Mouse (Mus musculus) hindbrain, embryonic 10.5 days (tissue): ENCODE results near the gene Clic3. TPM values are rescaled to one million over a fixed set of nuclear protein-coding genes. Genes with fewer than 3 reads are reported as not detected.

Experiments
- DNase-seq: peaks from one replicate; pipeline ENCODE4 v3.0.0-alpha.2; 2017; ENCODE audit warnings: low spot score
- H3K27ac ChIP-seq: fragments of 300-500 bp; sonication (generic); 2 replicates; pipeline ENCODE4 v1.5.1; 2016; ENCODE audit warnings: mild to moderate bottlenecking, moderate library complexity
- H3K27me3 ChIP-seq: fragments of 300-500 bp; sonication (generic); 2 replicates; pipeline ENCODE4 v1.6.1; 2016; ENCODE audit warnings: mild to moderate bottlenecking; ENCODE audit not compliant: poor library complexity, insufficient read depth, severe bottlenecking
- H3K36me3 ChIP-seq: fragments of 300-500 bp; sonication (generic); 2 replicates; pipeline ENCODE4 v1.6.1; 2016; ENCODE audit warnings: mild to moderate bottlenecking, moderate library complexity
- H3K4me1 ChIP-seq: fragments of 300-500 bp; sonication (generic); replicated peaks from 2 replicates; pipeline ENCODE4 v1.6.1; 2016; ENCODE audit warnings: mild to moderate bottlenecking
- H3K4me3 ChIP-seq: fragments of 300-500 bp; sonication (generic); 2 replicates; pipeline ENCODE4 v1.5.1; 2016; ENCODE audit warnings: mild to moderate bottlenecking, moderate library complexity
- H3K9me3 ChIP-seq: fragments of 300-500 bp; sonication (generic); 2 replicates; pipeline ENCODE4 v1.6.1; 2016; ENCODE audit warnings: mild to moderate bottlenecking, moderate library complexity
- WGBS: fragments of 180-500 bp; shearing (Covaris S2); methylation state at CpG from one replicate; pipeline ENCODE4 v1.1.7; 2016; 5-methylcytosine and 5-hydroxymethylcytosine counted together
- polyA plus RNA-seq: library from polyadenylated mRNA; unstranded; fragments of >200 nt; fragmentation: Nextera tagmentation; extraction: Ambion mirVana; gene quantifications from 2 replicates; pipeline ENCODE4 v1.2.1, GENCODE M21; 2016

Gene Clic3
- polyA plus RNA-seq, 1 experiment from 2014 or later = 0.90 TPM

- WGBS = 57% methylated on average over 6 of the region's 6 CpGs
- Histone ChIP-seq H3K4me3 (no peak overlapping the region), H3K9me3 (no peaks in the 10 kb centered on the region), H3K36me3 (peaks cover 8% of the 10 kb centered on the region; the same call in 1 of the 2 replicates), H3K27me3 (no peaks in the 10 kb centered on the region), H3K27ac (no peak overlapping the region), H3K4me1 (peaks cover 36% of the 10 kb centered on the region)
- DNase-seq = no peak
Observed at GRCm38 (mm10) chr2:25497846-25498575, 41.4 kb downstream of the Clic3 start.

DNA sequence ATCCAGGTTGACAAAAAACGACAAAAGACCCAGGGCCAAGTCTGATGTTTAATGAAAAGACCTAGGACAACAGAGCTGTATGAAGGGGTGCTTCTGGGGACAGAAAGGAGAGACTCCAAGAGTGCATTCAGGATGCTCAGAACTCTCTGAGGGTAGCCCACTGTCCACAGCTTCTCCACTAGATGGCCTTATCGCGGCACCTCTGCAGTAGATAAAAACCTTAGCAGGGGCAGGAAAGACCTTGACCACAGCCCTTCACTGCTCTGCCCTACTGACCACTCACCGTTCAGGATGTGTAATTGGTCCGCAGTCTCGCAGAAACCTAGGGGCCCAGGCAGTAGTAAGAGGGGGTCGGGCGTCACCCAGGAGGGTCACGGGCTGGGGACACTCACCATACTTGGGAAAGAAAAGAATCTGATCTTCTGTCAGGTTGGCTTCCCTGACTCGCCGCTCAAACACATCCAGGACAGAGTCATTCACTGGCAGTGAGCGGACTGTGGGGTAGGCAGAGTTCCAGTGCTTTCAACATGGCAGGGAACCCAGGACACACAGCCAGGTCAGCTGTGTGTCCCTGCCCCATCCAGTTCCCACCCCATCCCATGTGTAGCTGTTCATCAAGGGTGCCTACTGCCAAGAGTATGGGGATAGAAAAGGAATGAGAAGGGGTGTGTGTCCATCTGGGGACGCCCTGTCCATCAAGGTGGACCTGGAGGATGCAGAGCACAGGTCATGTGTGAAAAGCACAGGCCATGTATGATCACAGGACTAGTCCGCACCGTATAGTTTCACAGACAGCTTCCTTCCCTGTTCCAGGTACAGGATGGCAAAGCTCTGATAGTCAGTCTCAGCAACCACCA lies 42.2 kb downstream of the Clic3 start:
- no peaks in the 10 kb centered on the region for H3K27me3 ChIP-seq
- peaks cover 16% of the 10 kb centered on the region for H3K36me3 ChIP-seq
- no peak overlapping the region for H3K27ac ChIP-seq
- 75% methylated on average over 15 of the region's 15 CpGs for WGBS
- no peaks in the 10 kb centered on the region for H3K9me3 ChIP-seq
- DNase-seq = no peak
- H3K4me1 ChIP-seq = peaks cover 36% of the 10 kb centered on the region
- no peak overlapping the region for H3K4me3 ChIP-seq

DNA sequence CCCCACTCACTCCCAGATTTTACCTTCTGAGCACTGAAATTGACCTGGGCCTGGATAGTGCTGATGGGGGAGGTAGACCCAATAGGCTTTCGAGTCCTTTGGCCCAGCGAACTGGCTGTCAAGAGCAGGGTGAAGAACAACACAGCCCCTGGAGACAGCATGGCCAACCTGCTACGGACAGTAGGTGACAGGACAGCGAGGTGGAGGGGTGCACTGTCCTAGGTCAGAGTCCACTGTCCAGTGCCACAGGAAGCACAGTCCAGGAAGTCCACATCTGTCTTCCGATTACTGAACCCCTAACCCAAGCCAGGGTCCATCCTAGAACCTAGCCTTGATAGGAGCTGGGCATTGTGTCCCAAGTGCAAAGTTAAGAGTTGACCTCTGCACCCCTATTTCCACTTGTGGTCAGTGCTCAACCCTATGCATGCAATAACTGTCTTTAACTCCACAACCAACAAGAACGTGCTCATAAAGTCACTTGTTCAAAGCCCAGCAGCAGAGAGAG lies 43.5 kb downstream of the Clic3 start:
- Histone ChIP-seq H3K9me3 (no peaks in the 10 kb centered on the region), H3K27ac (peak overlapping the region; percentile 96), H3K36me3 (peaks cover 29% of the 10 kb centered on the region), H3K4me1 (peaks cover 36% of the 10 kb centered on the region), H3K27me3 (no peaks in the 10 kb centered on the region), H3K4me3 (peak overlapping the region; percentile 92)
- no peak for DNase-seq
- 70% methylated on average over 6 of the region's 6 CpGs for WGBS

- Histone ChIP-seq H3K4me3 (peak within 1 kb of the TSS; percentile 92), H3K27ac (peak within 1 kb of the TSS; percentile 96), H3K9me3 (no peaks in the 10 kb centered on the region), H3K36me3 (peaks cover 36% of the 10 kb centered on the region), H3K27me3 (no peaks in the 10 kb centered on the region), H3K4me1 (peaks cover 36% of the 10 kb centered on the region)
- DNase-seq = peak; percentile 96
- WGBS = 2% methylated on average over 39 of the region's 44 CpGs
Observed at GRCm38 (mm10) chr2:25500576-25501405, 44.2 kb downstream of the Clic3 start, which contains the start of gene Fbxw5. Gene Fbxw5, plus strand, starts transcription at chr2:25500750.

GRCm38 (mm10) chr2:25501593-25502486 lies 45.2 kb downstream of the Clic3 start, which contains the start of gene C8g:
Gene C8g, minus strand, starts transcription at chr2:25501719.
- DNase-seq = no peak
- 80% methylated on average over 20 of the region's 20 CpGs for WGBS
- Histone ChIP-seq H3K36me3 (peaks cover 42% of the 10 kb centered on the region), H3K27me3 (no peaks in the 10 kb centered on the region), H3K27ac (peak within 1 kb of the TSS; percentile 96), H3K4me3 (peak within 1 kb of the TSS; percentile 92), H3K9me3 (no peaks in the 10 kb centered on the region), H3K4me1 (peaks cover 36% of the 10 kb centered on the region)

GRCm38 (mm10) chr2:25502726-25503125 lies 46.1 kb downstream of the Clic3 start:
- 88% methylated on average over 3 of the region's 3 CpGs for WGBS
- Histone ChIP-seq H3K4me1 (peaks cover 36% of the 10 kb centered on the region), H3K9me3 (no peaks in the 10 kb centered on the region), H3K27ac (0 out of 2 replicates have a peak overlapping the region, but pooled peaks have one; percentile 0), H3K27me3 (no peaks in the 10 kb centered on the region), H3K36me3 (peaks cover 42% of the 10 kb centered on the region), H3K4me3 (no peak overlapping the region)
- no peak for DNase-seq

- Histone ChIP-seq H3K36me3 (peaks cover 42% of the 10 kb centered on the region), H3K27ac (no peak overlapping the region), H3K27me3 (no peaks in the 10 kb centered on the region), H3K9me3 (no peaks in the 10 kb centered on the region), H3K4me1 (peaks cover 25% of the 10 kb centered on the region), H3K4me3 (no peak overlapping the region)
- no peak for DNase-seq
- 95% methylated on average over 19 of the region's 19 CpGs for WGBS
Observed at GRCm38 (mm10) chr2:25504538-25504937, 47.9 kb downstream of the Clic3 start.

DNA sequence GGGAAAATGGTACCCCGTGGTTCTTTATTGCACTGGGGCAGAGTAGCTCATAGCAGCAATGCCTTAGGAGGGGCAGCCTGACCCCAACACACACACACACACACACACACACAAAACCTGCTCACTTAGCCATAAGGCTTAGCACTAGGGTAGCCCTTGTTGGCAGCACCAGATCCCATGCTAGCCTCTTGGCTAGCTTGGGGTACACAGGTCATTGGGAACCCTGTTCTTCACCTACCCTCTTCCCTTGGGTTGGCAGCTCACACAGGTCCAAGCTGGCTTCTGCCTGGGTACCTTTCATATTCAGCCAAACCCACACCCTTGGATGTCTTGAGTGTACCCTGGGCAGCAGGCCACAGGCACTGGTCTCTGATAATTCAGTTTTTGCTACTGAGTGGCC lies 48.4 kb downstream of the Clic3 start:
- DNase-seq = no peak
- H3K4me3 ChIP-seq = no peak overlapping the region
- no peak overlapping the region for H3K27ac ChIP-seq
- WGBS = 81% methylated on average over 1 of the region's 1 CpGs
- H3K9me3 ChIP-seq = no peaks in the 10 kb centered on the region
- peaks cover 42% of the 10 kb centered on the region for H3K36me3 ChIP-seq
- H3K27me3 ChIP-seq = no peaks in the 10 kb centered on the region
- H3K4me1 ChIP-seq = peaks cover 22% of the 10 kb centered on the region

- Histone ChIP-seq H3K27me3 (no peaks in the 10 kb centered on the region), H3K9me3 (no peaks in the 10 kb centered on the region)
- 93% methylated on average over 4 of the region's 4 CpGs for WGBS
Observed at GRCm38 (mm10) chr2:25505860-25506259, 49.2 kb downstream of the Clic3 start.

GRCm38 (mm10) chr2:25506964-25507363 lies 50.3 kb downstream of the Clic3 start:
- no peaks in the 10 kb centered on the region for H3K9me3 ChIP-seq
- no peaks in the 10 kb centered on the region for H3K27me3 ChIP-seq
- H3K36me3 ChIP-seq = peaks cover 42% of the 10 kb centered on the region
- H3K27ac ChIP-seq = no peak overlapping the region
- no peak for DNase-seq
- 36% methylated on average over 5 of the region's 5 CpGs for WGBS
- no peak overlapping the region for H3K4me3 ChIP-seq
- peaks cover 6% of the 10 kb centered on the region for H3K4me1 ChIP-seq

More at GRCm38 (mm10) chr2:25505860-25506259, 49.2 kb downstream of the Clic3 start:
- H3K4me3 ChIP-seq = no peak overlapping the region
- no peak for DNase-seq
- no peak overlapping the region for H3K27ac ChIP-seq
- H3K4me1 ChIP-seq = peaks cover 17% of the 10 kb centered on the region
- peaks cover 42% of the 10 kb centered on the region for H3K36me3 ChIP-seq
